Mouse (Mus musculus): ENCODE results near the gene Pam.

DNA sequence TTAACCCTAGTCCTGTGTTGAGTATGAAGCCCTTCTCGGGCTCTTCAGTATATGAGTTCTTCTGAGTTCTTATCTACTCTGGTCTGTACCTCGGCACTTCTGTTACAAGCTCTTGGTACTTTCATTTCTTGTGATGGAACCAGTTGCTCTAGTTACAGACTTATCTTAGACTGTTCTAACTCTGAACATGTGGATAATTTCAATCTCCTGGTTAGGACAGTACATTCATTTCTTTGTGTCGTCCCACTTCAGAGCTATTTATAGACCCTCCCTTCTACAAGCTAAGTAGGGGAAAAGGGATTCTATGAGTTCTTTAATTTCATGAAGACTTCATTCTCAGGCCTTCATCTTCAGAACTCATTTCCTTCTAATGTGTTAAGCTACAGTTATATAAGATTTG lies 307.8 kb downstream of the Pam start:
- no peak for TF ChIP-seq CTCF (conservative IDR thresholded peaks at IDR 0.05; ENCODE audit: low read length)
- TF ChIP-seq POU5F1 (IDR thresholded peaks at IDR 0.05; ENCODE audit: borderline replicate concordance, low read length): no peak
- TF ChIP-seq NANOG (IDR thresholded peaks at IDR 0.05; ENCODE audit: borderline replicate concordance, low read length): no peak

All from E14TG2a.4 (cell line).